Mouse (Mus musculus) CH12.LX (cell line): ENCODE data around the gene Slc5a10. TPM values are rescaled to one million over a fixed set of nuclear protein-coding genes. Genes with fewer than 3 reads are reported as not detected.
A peak's percentile ranks its signal among the peaks of the same experiment; 100 is the strongest.

Source experiments
- DNase-seq: peaks from one replicate; pipeline ENCODE4 v3.0.0-alpha.2; 2013; ENCODE audit errors: extremely low read depth
- H3K27ac ChIP-seq: 2 replicates; pipeline ENCODE4 v1.5.1; 2012; ENCODE audit warnings: low read depth, mild to moderate bottlenecking, control low read depth, moderate library complexity; ENCODE audit not compliant: insufficient read depth
- H3K27me3 ChIP-seq: replicated peaks from 2 replicates; pipeline ENCODE3; 2012; ENCODE audit warnings: inconsistent platforms
- H3K36me3 ChIP-seq, 2 experiments: replicated peaks in 1 of 2; 2 replicates each; pipeline versions ENCODE3 to v1.6.1; 2012; ENCODE audit warnings: inconsistent platforms in 1 of 2, low read length in 1 of 2, mild to moderate bottlenecking in 1 of 2, mixed read lengths in 1 of 2, moderate library complexity in 1 of 2; ENCODE audit not compliant: control insufficient read depth in 1 of 2, insufficient read depth in 1 of 2
- H3K4me1 ChIP-seq, 2 experiments: 2 replicates each; pipeline ENCODE4 v1.6.1; 2012; ENCODE audit warnings: inconsistent platforms in 1 of 2, moderate library complexity in 1 of 2; ENCODE audit not compliant: insufficient read depth in 2 of 2, control insufficient read depth in 1 of 2
- H3K4me2 ChIP-seq: 2 replicates; pipeline ENCODE4 v1.6.1; 2012; ENCODE audit warnings: low read depth, mild to moderate bottlenecking, control low read depth; ENCODE audit not compliant: poor library complexity, insufficient read depth, severe bottlenecking
- H3K4me3 ChIP-seq, 3 experiments: fragments of 150-350 bp in 1 of 3; sonication (generic) in 1 of 3; replicated peaks in 1 of 3; 2 replicates each; pipeline versions ENCODE3 to v1.5.1; 2011 to 2012; ENCODE audit warnings: low read depth in 2 of 3, low read length in 2 of 3, mild to moderate bottlenecking in 2 of 3, moderate library complexity in 2 of 3, control low read depth in 1 of 3, improper control_type of control experiment in 1 of 3, inconsistent platforms in 1 of 3, mixed read lengths in 1 of 3; ENCODE audit not compliant: poor library complexity in 1 of 3
- H3K79me2 ChIP-seq: replicated peaks from 2 replicates; pipeline ENCODE4 v1.6.1; 2012; ENCODE audit warnings: mild to moderate bottlenecking, moderate library complexity; ENCODE audit not compliant: control insufficient read depth, poor library complexity, insufficient read depth, severe bottlenecking; ENCODE audit errors: extremely low read depth
- H3K9ac ChIP-seq: 2 replicates; pipeline ENCODE4 v1.6.1; 2012; ENCODE audit warnings: low read depth, mild to moderate bottlenecking, control low read depth, moderate library complexity; ENCODE audit not compliant: insufficient read depth
- H3K9me3 ChIP-seq: replicated peaks from 2 replicates; pipeline ENCODE3; 2012; ENCODE audit warnings: low read length, inconsistent platforms, mixed read lengths
- BHLHE40 ChIP-seq: IDR thresholded peaks from 2 replicates; pipeline ENCODE4 v1.6.1; 2011; ENCODE audit warnings: mild to moderate bottlenecking, low read depth, low read length, improper control_type of control experiment
- E2F4 ChIP-seq: IDR thresholded peaks from 2 replicates; pipeline ENCODE4 v1.6.1; 2011; ENCODE audit warnings: low read depth, low read length, improper control_type of control experiment; ENCODE audit not compliant: insufficient replicate concordance
- ELF1 ChIP-seq: IDR thresholded peaks from 2 replicates; pipeline ENCODE4 v1.6.1; 2014; ENCODE audit warnings: low read depth, mild to moderate bottlenecking, inconsistent platforms, low read length, improper control_type of control experiment
- EP300 ChIP-seq: IDR thresholded peaks from 2 replicates; pipeline ENCODE4 v1.6.1; 2011; ENCODE audit warnings: low read length, improper control_type of control experiment
- ETS1 ChIP-seq: conservative IDR thresholded peaks from 2 replicates; pipeline ENCODE4 v1.6.1; 2012; ENCODE audit warnings: low read depth, mild to moderate bottlenecking, inconsistent platforms, low read length, improper control_type of control experiment, moderate library complexity
- GABPA ChIP-seq: IDR thresholded peaks from 2 replicates; pipeline ENCODE4 v1.6.1; 2012; ENCODE audit warnings: low read depth, low read length, improper control_type of control experiment, inconsistent platforms; ENCODE audit not compliant: insufficient replicate concordance
- HCFC1 ChIP-seq: IDR thresholded peaks from 2 replicates; pipeline ENCODE4 v1.6.1; 2012; ENCODE audit warnings: low read depth, mild to moderate bottlenecking, inconsistent platforms, low read length, improper control_type of control experiment
- IRF4 ChIP-seq: IDR thresholded peaks from 2 replicates; pipeline ENCODE4 v1.6.1; 2014; ENCODE audit warnings: low read depth, mild to moderate bottlenecking, inconsistent platforms, low read length, improper control_type of control experiment
- KAT2A ChIP-seq: IDR thresholded peaks from 2 replicates; pipeline ENCODE4 v1.6.1; 2012; ENCODE audit warnings: low read length, improper control_type of control experiment, inconsistent platforms; ENCODE audit not compliant: insufficient replicate concordance
- MAFK ChIP-seq: IDR thresholded peaks from 2 replicates; pipeline ENCODE4 v1.6.1; 2011; ENCODE audit warnings: low read length, improper control_type of control experiment; ENCODE audit not compliant: insufficient replicate concordance
- MAX ChIP-seq: IDR thresholded peaks from 2 replicates; pipeline ENCODE4 v1.6.1; 2011; ENCODE audit warnings: low read length, improper control_type of control experiment
- MAZ ChIP-seq: IDR thresholded peaks from 2 replicates; pipeline ENCODE4 v1.6.1; 2012; ENCODE audit warnings: low read depth, mild to moderate bottlenecking, inconsistent platforms, low read length, improper control_type of control experiment, moderate library complexity
- MEF2A ChIP-seq: IDR thresholded peaks from 2 replicates; pipeline ENCODE4 v1.6.1; 2014; ENCODE audit warnings: low read depth, mild to moderate bottlenecking, inconsistent platforms, low read length, improper control_type of control experiment, borderline replicate concordance
- MXI1 ChIP-seq: IDR thresholded peaks from 2 replicates; pipeline ENCODE4 v1.6.1; 2011; ENCODE audit warnings: mild to moderate bottlenecking, low read depth, low read length, improper control_type of control experiment
- RAD21 ChIP-seq: IDR thresholded peaks from 2 replicates; pipeline ENCODE4 v1.6.1; 2011; ENCODE audit warnings: low read depth, mild to moderate bottlenecking, low read length, improper control_type of control experiment, moderate library complexity
- RCOR1 ChIP-seq: conservative IDR thresholded peaks from 2 replicates; pipeline ENCODE4 v1.6.1; 2012; ENCODE audit warnings: low read depth, mild to moderate bottlenecking, inconsistent platforms, low read length, improper control_type of control experiment
- SIN3A ChIP-seq: IDR thresholded peaks from 2 replicates; pipeline ENCODE4 v1.6.1; 2012; ENCODE audit warnings: low read length, improper control_type of control experiment, inconsistent platforms
- TBP ChIP-seq: conservative IDR thresholded peaks from 2 replicates; pipeline ENCODE4 v1.6.1; 2011; ENCODE audit warnings: low read depth, low read length, improper control_type of control experiment
- TCF12 ChIP-seq: IDR thresholded peaks from 2 replicates; pipeline ENCODE4 v1.6.1; 2014; ENCODE audit warnings: low read depth, mild to moderate bottlenecking, inconsistent platforms, low read length, improper control_type of control experiment
- UBTF ChIP-seq: IDR thresholded peaks from 2 replicates; pipeline ENCODE4 v1.6.1; 2012; ENCODE audit warnings: low read depth, mild to moderate bottlenecking, inconsistent platforms, low read length, improper control_type of control experiment, moderate library complexity
- ZC3H11A ChIP-seq: IDR thresholded peaks from 2 replicates; pipeline ENCODE4 v1.6.1; 2012; ENCODE audit warnings: low read depth, mild to moderate bottlenecking, inconsistent platforms, low read length, improper control_type of control experiment
- ZKSCAN1 ChIP-seq: IDR thresholded peaks from 2 replicates; pipeline ENCODE4 v1.6.1; 2012; ENCODE audit warnings: low read depth, inconsistent platforms, low read length, improper control_type of control experiment, borderline replicate concordance
- ZMIZ1 ChIP-seq: IDR thresholded peaks from 2 replicates; pipeline ENCODE4 v1.6.1; 2012; ENCODE audit warnings: low read depth, mild to moderate bottlenecking, inconsistent platforms, low read length, improper control_type of control experiment
- dilution Hi-C: fragments of 300-500 bp; cut with MboI; formaldehyde crosslinking; loops from 2 replicates; pipeline ENCODE4 v1.14.3; 2020; ENCODE audit warnings: low sequenced_read_pairs; ENCODE audit not compliant: extremely low pct_unique_long_range_greater_than_20kb, extremely low pct_ligation_motif_present
- in situ Hi-C: fragments of 300-500 bp; cut with MboI; formaldehyde crosslinking; loops from 3 replicates; pipeline ENCODE4 v1.14.3; 2019; ENCODE audit warnings: low sequenced_read_pairs, low pct_ligation_motif_present, low pct_unique_long_range_greater_than_20kb, mixed read lengths
- polyA plus RNA-seq: library from polyadenylated mRNA; unstranded; fragments of >175 nt; gene quantifications from 2 replicates; pipeline ENCODE4 v1.2.1, GENCODE M21; 2012; ENCODE audit warnings: low read depth; ENCODE audit not compliant: insufficient read length
- total RNA-seq, 2 experiments: library from RNA; depleted of rRNA; stranded (reverse); fragments of 300-350 nt in 1 of 2; fragments of >200 nt in 1 of 2; gene quantifications; 2 replicates each; pipeline ENCODE4 v1.2.3; 2012 to 2014

Slc5a10 gene
- total and polyA plus RNA-seq, 3 experiments = 0.70 to 1.6 (median 1.4) TPM

DNA sequence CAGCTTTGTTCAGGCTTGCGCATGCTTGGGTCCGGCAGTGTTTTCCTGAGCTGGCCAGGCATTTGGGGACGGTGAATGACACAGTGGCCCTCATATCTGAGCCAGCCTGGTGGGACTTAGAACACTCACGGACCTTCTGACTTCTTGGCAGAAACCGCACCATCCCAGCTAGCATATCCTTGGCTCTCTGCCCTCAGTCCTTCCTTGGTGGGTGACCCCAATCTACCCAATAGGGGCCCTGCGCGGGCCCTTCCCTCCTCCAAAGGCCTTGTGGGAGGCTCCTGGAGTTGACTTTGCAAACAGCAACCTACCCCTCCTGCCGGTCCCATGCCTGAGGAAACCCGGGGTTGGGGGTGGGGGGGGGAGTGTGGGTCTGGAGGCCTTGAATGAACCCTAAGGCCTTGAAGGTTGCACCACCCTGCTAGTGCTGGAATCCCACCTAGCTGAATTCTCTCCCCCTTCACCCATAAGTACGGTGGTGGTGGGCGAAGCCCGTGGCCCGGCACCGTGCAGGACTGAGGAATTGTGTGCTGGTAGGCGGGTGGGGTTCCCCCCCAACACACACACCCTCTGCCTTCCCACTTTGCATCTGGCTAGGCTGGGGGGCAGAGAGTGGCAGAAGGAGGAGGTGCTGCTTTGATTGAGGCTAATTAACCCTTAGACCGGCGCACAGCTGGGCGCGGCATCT, 46.3 kb downstream of the Slc5a10 start:
- Histone ChIP-seq H3K9me3 (no peaks in the 10 kb centered on the region), H3K79me2 (0 out of 2 replicates have a peak, but pooled peaks cover 3% of the 10 kb centered on the region), H3K9ac (peak overlapping the region; percentile 65), H3K4me1 (peaks cover 58 to 99% of the 10 kb centered on the region in 2 experiments), H3K27me3 (no peaks in the 10 kb centered on the region), H3K36me3 (peaks cover 44 to 49% of the 10 kb centered on the region in 2 experiments), H3K27ac (peak overlapping the region; percentile 90), H3K4me2 (peak overlapping the region; percentile 4; the same call in 1 of the 2 replicates), H3K4me3 (no peak overlapping the region)
- TF ChIP-seq RAD21 (no peak), TCF12 (peak; percentile 69; the same call in 1 of the 2 replicates), ETS1 (peak; percentile 40), ELF1 (no peak; the same call in 1 of the 2 replicates), KAT2A (0 out of 2 replicates have a peak, but pooled peaks have one; percentile 18), MAZ (peak; percentile 42; the same call in 1 of the 2 replicates), MXI1 (no peak), MAFK (0 out of 2 replicates have a peak, but pooled peaks have one; percentile 3), RCOR1 (0 out of 2 replicates have a peak, but pooled peaks have one; percentile 13), MAX (peak; percentile 50; the same call in 1 of the 2 replicates), GABPA (no peak), UBTF (no peak; the same call in 1 of the 2 replicates), TBP (no peak), ZKSCAN1 (no peak), SIN3A (peak; percentile 42; the same call in 1 of the 2 replicates), HCFC1 (no peak), ZMIZ1 (peak; percentile 84), ZC3H11A (no peak), IRF4 (0 out of 2 replicates have a peak, but pooled peaks have one; percentile 29), BHLHE40 (peak; percentile 20; the same call in 1 of the 2 replicates), E2F4 (0 out of 2 replicates have a peak, but pooled peaks have one; percentile 22), EP300 (0 out of 2 replicates have a peak, but pooled peaks have one; percentile 15), MEF2A (peak; percentile 64; the same call in 1 of the 2 replicates)
- dilution Hi-C loops = no loop called here
- DNase-seq = peak; percentile 34
- in situ Hi-C loops = no loop called here
